Mouse (Mus musculus) E14TG2a.4 (cell line): ENCODE data around the gene Bst2.

Experiments
- H3K27me3 ChIP-seq: 2 replicates; pipeline ENCODE4 v1.6.1; 2014; ENCODE audit warnings: low read length, control low read depth; ENCODE audit not compliant: insufficient read depth
- H3K36me3 ChIP-seq: 2 replicates; pipeline ENCODE4 v1.6.1; 2014; ENCODE audit warnings: low read length, control low read depth; ENCODE audit not compliant: insufficient read depth
- H3K4me1 ChIP-seq: replicated peaks from 2 replicates; pipeline ENCODE4 v1.6.1; 2014; ENCODE audit warnings: low read depth, low read length, control low read depth
- H3K4me3 ChIP-seq: replicated peaks from 2 replicates; pipeline ENCODE4 v1.5.1; 2014; ENCODE audit warnings: mild to moderate bottlenecking, low read length
- H3K9me3 ChIP-seq: 2 replicates; pipeline ENCODE4 v1.6.1; 2014; ENCODE audit warnings: low read length, control low read depth
- CTCF ChIP-seq: conservative IDR thresholded peaks from 2 replicates; pipeline ENCODE4 v1.5.1; 2014; ENCODE audit warnings: low read length
- NANOG ChIP-seq: IDR thresholded peaks from 2 replicates; pipeline ENCODE4 v1.6.1; 2014; ENCODE audit warnings: borderline replicate concordance, low read length, mixed read lengths
- POU5F1 ChIP-seq: IDR thresholded peaks from 2 replicates; pipeline ENCODE4 v1.6.1; 2014; ENCODE audit warnings: low read length, borderline replicate concordance

Gene Bst2

DNA sequence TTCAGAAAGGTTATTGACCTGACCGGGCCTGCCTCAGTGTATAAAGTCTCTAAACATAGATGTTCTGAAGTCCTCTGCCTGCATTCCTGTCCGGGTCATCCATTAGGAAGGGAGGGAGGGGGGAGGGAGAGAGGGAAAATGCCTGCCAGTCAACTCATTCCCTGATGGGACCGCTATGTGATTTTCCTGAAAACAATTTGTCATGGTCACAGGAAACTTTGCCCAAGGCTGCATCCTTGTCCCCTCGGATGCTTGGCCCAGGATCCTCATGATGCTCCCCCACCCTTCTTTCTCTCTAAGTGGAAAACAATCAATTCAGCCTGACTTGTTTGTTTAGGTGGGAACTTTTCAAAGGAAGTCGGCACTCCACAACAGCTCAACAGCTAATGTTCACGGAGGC, 20.5 kb downstream of the Bst2 start:
- Histone ChIP-seq H3K4me1 (peaks cover 40% of the 10 kb centered on the region), H3K36me3 (no peaks in the 10 kb centered on the region), H3K27me3 (peaks cover 36% of the 10 kb centered on the region), H3K4me3 (no peak overlapping the region), H3K9me3 (peaks cover 5% of the 10 kb centered on the region)
- no peak for TF ChIP-seq POU5F1
- no peak for TF ChIP-seq CTCF
- no peak for TF ChIP-seq NANOG

DNA sequence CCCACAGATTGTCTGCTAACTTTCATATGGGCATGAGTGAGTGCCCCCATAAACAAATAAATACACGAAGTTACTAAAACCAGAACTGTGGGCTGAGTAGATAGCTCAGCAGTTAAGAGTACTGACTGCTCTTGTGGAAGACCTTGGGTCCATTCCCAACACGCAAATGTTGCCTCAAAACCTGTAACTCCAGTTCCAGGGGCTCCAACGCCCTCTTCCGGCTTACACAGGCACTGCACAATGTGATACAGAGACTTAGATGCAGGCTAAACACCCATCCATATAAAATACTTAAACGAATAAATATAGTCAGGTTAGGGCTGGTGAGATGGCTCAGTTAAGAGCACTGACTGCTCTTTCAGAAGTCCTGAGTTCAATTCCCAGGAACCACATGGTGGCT, 22.2 kb downstream of the Bst2 start:
- Histone ChIP-seq H3K4me3 (no peak overlapping the region), H3K27me3 (peaks cover 39% of the 10 kb centered on the region), H3K4me1 (peaks cover 39% of the 10 kb centered on the region), H3K36me3 (no peaks in the 10 kb centered on the region), H3K9me3 (peaks cover 5% of the 10 kb centered on the region)
- no peak for TF ChIP-seq NANOG
- TF ChIP-seq POU5F1: no peak
- TF ChIP-seq CTCF: peak; percentile 65

DNA sequence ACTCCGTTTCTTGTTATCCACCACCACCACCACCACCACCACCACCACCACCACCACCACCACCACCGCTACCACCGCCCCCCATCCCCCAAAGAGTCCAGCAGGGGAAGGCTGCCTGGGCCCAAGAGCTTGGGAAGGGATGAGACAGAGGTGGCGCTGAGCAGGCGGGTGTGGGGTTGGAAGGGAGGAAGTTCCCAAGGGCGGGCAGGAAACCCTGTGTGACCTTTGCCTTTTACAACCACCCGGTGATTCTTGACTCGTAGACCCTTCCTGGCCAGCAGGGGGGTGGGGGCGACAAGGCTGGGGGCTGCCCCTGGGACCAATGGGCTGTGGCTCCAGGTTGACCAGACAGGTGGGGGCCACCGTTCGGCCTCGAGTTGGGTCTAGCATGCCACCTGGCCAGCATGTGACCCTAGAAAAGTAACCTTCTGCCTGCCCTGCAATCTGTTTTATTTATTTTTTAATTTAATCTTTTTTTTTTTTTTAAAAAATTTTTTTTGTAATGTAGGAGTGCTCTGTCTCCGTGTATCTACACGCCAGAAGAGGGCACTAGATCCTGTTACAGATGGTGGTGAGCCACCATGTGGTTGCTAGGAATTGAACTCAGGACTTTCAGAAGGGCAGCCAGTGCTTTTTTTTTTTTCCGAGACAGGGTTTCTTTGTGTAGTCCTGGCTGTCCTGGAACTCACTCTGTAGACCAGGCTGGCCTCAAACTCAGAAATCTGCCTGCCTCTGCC, 24.1 kb downstream of the Bst2 start:
- H3K36me3 ChIP-seq: no peaks in the 10 kb centered on the region
- peaks cover 48% of the 10 kb centered on the region for H3K4me1 ChIP-seq
- H3K27me3 ChIP-seq: peaks cover 51% of the 10 kb centered on the region
- H3K9me3 ChIP-seq: no peaks in the 10 kb centered on the region
- no peak overlapping the region for H3K4me3 ChIP-seq
- TF ChIP-seq NANOG (no peak), CTCF (no peak), POU5F1 (no peak)

DNA sequence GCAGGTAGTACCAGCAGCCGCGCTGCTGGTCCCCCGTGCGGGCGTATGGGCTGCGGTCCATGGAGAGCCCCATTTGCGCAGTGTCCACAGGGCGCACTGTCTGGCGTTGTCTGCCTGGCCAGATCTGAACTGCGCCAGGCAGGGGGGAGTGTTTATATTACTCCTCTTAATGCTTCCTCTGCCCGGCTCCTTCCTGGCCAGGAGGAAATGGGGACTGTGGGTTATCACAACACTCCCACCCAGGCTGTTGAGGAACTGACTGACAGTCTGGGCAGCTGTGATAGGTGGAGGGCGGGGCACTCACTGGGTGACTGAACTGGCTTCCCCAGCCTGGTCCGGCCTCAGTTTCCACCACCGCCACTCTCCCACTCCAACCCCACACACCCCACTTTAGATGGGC, 25.6 kb downstream of the Bst2 start, which contains the start of gene Plvap:
Plvap (minus strand) TSS at position 109 of the 400 bp plus-strand sequence.
- H3K36me3 ChIP-seq: no peaks in the 10 kb centered on the region
- peaks cover 46% of the 10 kb centered on the region for H3K4me1 ChIP-seq
- TF ChIP-seq NANOG: no peak
- no peak for TF ChIP-seq CTCF
- TF ChIP-seq POU5F1: no peak

DNA sequence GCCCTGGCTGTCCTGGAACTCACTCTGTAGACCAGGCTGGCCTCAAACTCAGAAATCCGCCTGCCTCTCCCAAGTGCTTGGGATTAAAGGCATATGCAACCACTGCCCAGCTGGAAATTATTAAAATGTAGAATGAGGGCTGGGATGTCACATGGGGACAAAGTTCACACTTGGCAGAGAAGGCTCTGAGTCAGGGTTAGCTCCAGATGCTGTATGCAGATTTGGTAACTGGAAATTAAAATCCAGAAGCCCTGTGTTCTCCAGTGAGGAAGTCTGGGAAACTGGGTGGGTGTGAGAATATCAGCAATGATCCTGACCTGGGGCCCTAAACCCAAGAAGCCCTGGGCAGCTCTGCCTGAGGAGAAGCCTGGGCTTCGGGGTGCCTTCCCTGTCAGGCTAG, 27.9 kb downstream of the Bst2 start:
- Histone ChIP-seq H3K4me1 (peaks cover 59% of the 10 kb centered on the region), H3K9me3 (no peaks in the 10 kb centered on the region), H3K4me3 (no peak overlapping the region), H3K36me3 (peaks cover 7% of the 10 kb centered on the region; the same call in 1 of the 2 replicates), H3K27me3 (peaks cover 74% of the 10 kb centered on the region)
- TF ChIP-seq CTCF (no peak), POU5F1 (no peak), NANOG (no peak)

More for the DNA sequence above, 25.6 kb downstream of the Bst2 start, which contains the start of gene Plvap:
- Histone ChIP-seq H3K9me3 (no peaks in the 10 kb centered on the region), H3K27me3 (peaks cover 61% of the 10 kb centered on the region), H3K4me3 (peak within 1 kb of the TSS; percentile 70)

DNA sequence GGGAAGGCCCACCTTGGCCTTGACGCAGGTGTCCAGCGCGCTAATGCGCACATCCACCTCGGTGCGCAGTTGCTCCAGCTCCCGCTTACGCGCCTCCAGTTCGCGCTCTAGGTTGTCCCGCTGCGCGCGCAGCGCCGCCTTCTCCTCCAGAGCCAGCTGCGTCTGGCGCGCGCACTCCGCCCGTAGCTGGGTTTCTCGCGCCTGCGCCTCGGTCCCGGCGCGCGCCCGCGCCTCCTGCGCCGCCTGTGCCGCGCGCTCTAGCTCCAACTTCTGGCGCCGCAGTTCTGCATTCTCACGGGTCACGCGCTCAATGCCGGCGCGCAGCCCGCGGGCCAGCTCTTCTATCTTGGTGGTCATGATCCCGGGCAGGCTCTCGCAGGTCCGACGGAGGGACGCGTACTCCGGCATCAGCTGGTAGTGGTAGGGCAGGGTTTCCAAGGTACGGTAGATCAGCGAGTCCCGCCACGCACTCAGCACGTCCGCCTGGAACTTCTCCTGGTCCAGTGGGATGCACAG, 29.6 kb downstream of the Bst2 start:
- TF ChIP-seq NANOG: no peak
- no peak for TF ChIP-seq CTCF
- no peak for TF ChIP-seq POU5F1
- H3K4me1 ChIP-seq: peaks cover 54% of the 10 kb centered on the region
- peaks cover 7% of the 10 kb centered on the region; the same call in 1 of the 2 replicates for H3K36me3 ChIP-seq
- peak overlapping the region; percentile 81 for H3K4me3 ChIP-seq
- peaks cover 71% of the 10 kb centered on the region for H3K27me3 ChIP-seq
- H3K9me3 ChIP-seq: no peaks in the 10 kb centered on the region

DNA sequence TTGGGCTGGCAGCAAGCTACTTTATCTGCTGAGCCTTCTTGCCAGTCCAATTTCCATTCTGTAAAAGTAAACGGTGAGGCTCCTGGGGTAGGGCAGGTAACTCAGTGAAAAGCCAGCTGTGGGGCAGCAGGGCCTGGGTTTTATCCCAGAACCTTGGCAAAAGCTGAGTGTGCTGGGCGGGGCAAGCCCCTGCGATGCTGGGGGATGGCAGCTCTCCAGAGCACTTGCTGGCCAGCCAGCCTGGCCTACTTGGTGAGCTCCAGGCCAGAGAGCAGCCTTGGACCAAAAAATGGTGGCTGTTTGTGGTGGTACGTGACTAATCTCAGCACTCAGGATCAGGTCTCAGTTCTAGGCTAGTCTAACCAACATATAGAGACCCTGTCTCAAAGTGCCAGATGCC, 31.3 kb downstream of the Bst2 start:
- peaks cover 42% of the 10 kb centered on the region for H3K4me1 ChIP-seq
- no peaks in the 10 kb centered on the region for H3K9me3 ChIP-seq
- no peak overlapping the region for H3K4me3 ChIP-seq
- peaks cover 7% of the 10 kb centered on the region; the same call in 1 of the 2 replicates for H3K36me3 ChIP-seq
- H3K27me3 ChIP-seq: peaks cover 56% of the 10 kb centered on the region
- TF ChIP-seq POU5F1 (no peak), CTCF (no peak), NANOG (no peak)

DNA sequence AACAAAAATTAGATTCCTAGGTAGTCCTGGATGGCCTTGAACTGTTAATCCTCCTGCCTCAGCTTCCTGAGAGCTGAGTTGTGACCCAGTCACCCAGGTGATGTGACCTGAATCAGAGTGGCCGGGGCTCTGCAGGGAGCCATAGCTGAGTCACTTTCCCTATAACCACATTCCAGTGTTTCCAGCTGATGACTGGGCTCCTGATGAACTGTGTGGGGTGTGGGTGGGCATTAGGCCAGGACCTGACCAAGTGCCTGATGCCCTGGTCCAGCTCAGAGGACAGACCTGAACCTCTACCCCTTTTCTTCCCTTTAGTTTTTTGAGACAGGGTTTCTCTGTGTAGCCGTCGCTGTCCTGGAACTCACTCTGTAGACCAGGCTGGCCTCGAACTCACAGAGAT, 31.9 kb downstream of the Bst2 start:
- H3K4me1 ChIP-seq: peaks cover 47% of the 10 kb centered on the region
- H3K4me3 ChIP-seq: no peak overlapping the region
- TF ChIP-seq POU5F1 (no peak), NANOG (no peak), CTCF (no peak)
- H3K27me3 ChIP-seq: peaks cover 50% of the 10 kb centered on the region
- no peaks in the 10 kb centered on the region for H3K9me3 ChIP-seq
- peaks cover 7% of the 10 kb centered on the region; the same call in 1 of the 2 replicates for H3K36me3 ChIP-seq
